Mouse (Mus musculus) stomach, postnatal 0 days (tissue): ENCODE measurements around the gene Rap2a.

Experiments used
- CTCF ChIP-seq: IDR thresholded peaks from 2 replicates; pipeline ENCODE4 v1.5.1; 2016; ENCODE audit warnings: antibody characterized with exemption, low read depth, mild to moderate bottlenecking, moderate library complexity
- EP300 ChIP-seq: optimal IDR thresholded peaks from 2 replicates; pipeline ENCODE3; 2016; ENCODE audit warnings: antibody characterized with exemption

DNA sequence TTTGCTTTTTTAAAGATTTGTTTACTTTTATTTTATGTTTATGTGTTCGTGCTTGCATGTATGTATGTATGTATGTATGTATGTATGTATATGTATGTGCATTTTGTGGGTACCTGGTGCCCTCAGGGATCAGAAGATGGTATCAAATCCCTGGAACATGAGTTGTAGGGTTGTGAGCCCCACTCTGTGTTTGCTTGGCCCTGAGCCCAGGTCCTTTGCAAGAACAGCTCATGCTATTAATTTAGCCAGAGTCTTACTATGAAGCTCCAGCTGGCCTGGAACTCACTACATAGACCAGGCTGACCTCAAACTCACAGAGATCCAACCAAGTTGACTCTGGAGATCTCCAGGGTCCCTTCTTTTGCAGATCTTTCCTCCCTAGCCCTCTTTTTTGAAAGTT is 37.1 kb downstream of the Rap2a start:
- TF ChIP-seq CTCF: no peak
- TF ChIP-seq EP300: no peak
